Mouse (Mus musculus) inflammation-experienced regulatory T-cells (primary cell): ENCODE measurements around the gene Cenpk. TPM values are rescaled to one million over a fixed set of nuclear protein-coding genes. Genes with fewer than 3 reads are reported as not detected.

ENCODE experiments used
- polyA plus RNA-seq, 2 experiments: library from polyadenylated mRNA; unstranded; fragments of 100-300 nt; shearing (Covaris generic); gene quantifications; one replicate each; pipeline ENCODE4 v1.2.1; 2017

The Cenpk gene
- polyA plus RNA-seq = 1 to 10 TPM; 1.7 to 2.7 TPM

GRCm38 (mm10) chr13:104228384-104229066 lies at the start of gene Cenpk, which contains the start of gene Ppwd1:
TSS of gene Cenpk (plus strand) at chr13:104228611.
TSS of gene Ppwd1 (minus strand) at chr13:104228843.

GRCm38 (mm10) chr13:104178650-104179121 lies 49.7 kb upstream of the Cenpk start, which contains the start of gene Trim23:
TSS of gene Trim23 (plus strand) at chr13:104178797.

GRCm38 (mm10) chr13:104287366-104288225 lies 59.2 kb downstream of the Cenpk start, which contains the start of gene Adamts6:
TSS of gene Adamts6 (plus strand) at chr13:104287835.

Other genes with a start within 250 kb of the Cenpk start
- gene Nln, start 119.0 kb upstream of the Cenpk start, polyA plus RNA-seq = 10 to 100 TPM; 12.3 to 13.8 TPM
- under 1 TPM; 0.39 to 0.48 TPM for gene Sgtb, start 118.9 kb upstream of the Cenpk start, polyA plus RNA-seq
- 10 to 100 TPM; 42.2 to 44.9 TPM for gene Trappc13, start 50.1 kb upstream of the Cenpk start, polyA plus RNA-seq
- gene Trim23, start 49.8 kb upstream of the Cenpk start, polyA plus RNA-seq = 10 to 100 TPM; 13.1 to 16.1 TPM
- 10 to 100 TPM in 1 of 2 experiments, 1 to 10 TPM in 1; 6.2 to 11.0 TPM for gene Ppwd1, start 232 bp downstream of the Cenpk start, polyA plus RNA-seq
- 10 to 100 TPM in 1 of 2 experiments, 1 to 10 TPM in 1; 8.5 to 28.7 TPM for gene Adamts6, start 59.2 kb downstream of the Cenpk start, polyA plus RNA-seq